Mouse (Mus musculus): ENCODE measurements around the gene Tbc1d2.

DNA sequence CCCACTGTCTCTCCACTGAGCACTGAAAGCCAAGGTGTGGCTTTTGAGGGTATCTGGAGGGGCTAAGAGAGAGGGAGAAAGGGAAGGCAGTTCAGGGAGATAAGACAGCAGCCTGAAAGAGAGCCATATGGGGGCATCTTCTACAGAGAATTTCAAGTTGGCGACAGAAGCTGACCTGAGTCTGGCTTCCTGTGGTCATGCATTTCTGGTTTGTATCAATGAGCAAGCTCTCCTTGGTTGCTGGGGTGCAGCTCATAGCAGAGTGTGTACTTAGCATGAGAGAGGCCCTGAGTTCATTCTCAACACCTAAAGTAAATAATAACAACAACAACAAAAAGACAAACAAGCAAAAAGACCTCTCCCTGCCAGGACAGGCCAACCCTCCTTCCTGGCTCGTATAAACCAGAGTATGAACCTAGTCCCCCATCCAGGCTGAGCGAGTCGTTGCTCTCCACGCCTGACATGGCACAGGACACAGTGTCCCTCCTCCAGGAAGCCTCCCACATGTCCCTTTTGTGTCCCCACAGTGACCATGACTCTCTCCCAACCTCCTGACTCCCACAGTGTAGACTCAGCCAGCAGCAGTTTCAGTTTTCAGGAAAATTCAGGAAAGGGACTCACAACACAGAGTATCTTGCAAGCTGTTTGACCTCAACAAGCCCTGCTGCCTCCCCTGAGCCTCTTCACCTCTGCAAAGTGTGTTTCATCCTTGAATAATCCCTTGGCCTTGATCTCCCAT, 59.9 kb downstream of the Tbc1d2 start:
- TF ChIP-seq CTCF (IDR thresholded peaks at IDR 0.05) (no peak), EP300 (IDR thresholded peaks at IDR 0.05) (no peak)

Data from lung, postnatal 0 days (tissue).